8 mouse cellular contexts compared by ENCODE assay signal in the genomic region with DNA sequence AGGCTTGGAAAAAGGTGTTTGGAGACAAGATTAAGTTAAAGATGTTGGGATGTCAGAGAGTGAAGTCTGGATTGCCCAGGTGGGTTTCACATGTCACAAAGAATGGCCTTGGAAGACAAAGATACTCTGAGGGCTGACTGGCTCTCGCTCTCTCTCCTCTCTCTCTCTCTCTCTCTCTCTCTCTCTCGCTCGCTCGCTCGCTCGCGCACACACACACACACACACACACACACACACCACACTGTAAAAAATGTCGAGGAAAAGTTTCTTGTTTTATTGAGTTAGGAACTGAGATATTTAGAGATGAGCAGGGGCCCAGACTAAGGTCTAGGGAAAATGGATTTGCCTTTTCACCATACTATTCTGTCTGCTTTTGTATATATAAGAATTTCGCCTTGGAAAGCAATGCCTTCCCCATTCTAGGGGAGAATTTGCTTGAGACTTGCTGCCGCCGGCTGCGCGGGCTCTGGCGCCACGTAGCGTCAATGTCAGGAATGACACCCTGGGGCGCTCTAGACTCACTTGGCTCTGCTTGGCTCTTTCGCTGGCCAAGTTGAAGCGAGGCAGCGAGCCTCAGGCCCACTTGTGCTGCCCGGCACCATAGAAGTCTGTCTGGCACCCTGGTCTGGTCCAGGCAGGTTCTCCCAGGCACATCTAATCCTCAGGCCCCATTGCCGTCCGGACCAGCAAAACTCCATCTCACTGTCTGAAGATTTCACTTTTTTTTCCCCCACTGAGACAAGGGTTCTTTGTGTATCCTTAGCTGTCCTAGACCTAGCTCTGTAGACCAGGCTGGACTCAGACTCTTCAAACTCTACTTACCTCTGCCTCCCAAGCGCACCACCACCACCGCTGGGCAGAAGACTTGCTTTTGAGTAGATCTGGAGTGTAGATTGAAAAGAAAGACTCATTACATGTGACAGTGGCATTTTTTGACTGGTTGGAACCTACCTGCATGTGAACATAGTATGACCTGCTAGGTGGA. TPM values are rescaled to one million over a fixed set of nuclear protein-coding genes. Genes with fewer than 3 reads are reported as not detected.
DNase-seq lines count a peak whose midpoint lies in the region; ATAC-seq lines count a peak whose summit lies in the region.

No protein-coding gene starts in this region.

- ATAC-seq in megakaryocyte progenitor cell, adult 5-6 weeks (replicated peaks; ENCODE audit: poor library complexity) = peak; percentile 98

- DNase-seq in WW6 (ENCODE audit: low read depth, low spot score) = peak; percentile 48
- DNase-seq in cerebellum, postnatal 36 days = peak; percentile 91
- DNase-seq in gastrocnemius, adult 18-20 months (ENCODE audit: low spot score) = peak; percentile 84
- DNase-seq in hindlimb bud, embryonic 11.5 days (ENCODE audit: extremely low spot score, low read depth, low spot score) = peak; percentile 30
- peak; percentile 61 to 82 for DNase-seq in left cerebral cortex, adult 8-10 months (ENCODE audit: low spot score in 2 of 2)
- peak; percentile 85 for DNase-seq in right cerebral cortex, postnatal 14 days
- DNase-seq in urinary bladder, postnatal 4 days (ENCODE audit: low spot score in 2 of 2) = peak; percentile 79 to 86

RNA-seq across cellular contexts. Expression of a gene that starts 27.8 kb away (rescaled TPM):
- 100 to 1,000 TPM; 199 to 207 TPM for total RNA-seq in gastrocnemius, adult 18-20 months (2021)
- total RNA-seq in left cerebral cortex, adult 8-10 months (2022) = 100 to 1,000 TPM in 2 of 4 experiments, 10 to 100 TPM in 2; 98.6 to 117 (median 104) TPM
- total RNA-seq in megakaryocyte progenitor cell, adult 5-6 weeks (2015) = not detected in 2 replicates
- total RNA-seq in megakaryocyte progenitor cell, adult 5-6 weeks (2017) = 0.08 TPM in 1 of 2 replicates, not detected in the other

RNA-seq across cellular contexts. Expression of a gene that starts 33.3 kb away (rescaled TPM):
- 10 to 100 TPM; 31.1 to 33.2 TPM for total RNA-seq in gastrocnemius, adult 18-20 months (2021)
- 10 to 100 TPM; 85.4 to 91.5 (median 86.1) TPM for total RNA-seq in left cerebral cortex, adult 8-10 months (2022)
- total RNA-seq in megakaryocyte progenitor cell, adult 5-6 weeks (2015) = 21.6 and 26.5 TPM in 2 replicates
- 33.2 and 40.2 TPM in 2 replicates for total RNA-seq in megakaryocyte progenitor cell, adult 5-6 weeks (2017)

Comparison
In these comparisons a context has a peak if more than half of its experiments do, and no peak if none do; other contexts are left out.
1. Peak in every context shown above with its lines: DNase-seq and ATAC-seq.
2. DNase-seq: peak in every context shown above with its lines; median percentile 91 in cerebellum, postnatal 36 days; 85 in right cerebral cortex, postnatal 14 days; 84 in gastrocnemius, adult 18-20 months; 82 in urinary bladder, postnatal 4 days; 72 in left cerebral cortex, adult 8-10 months; 48 in WW6; 30 in hindlimb bud, embryonic 11.5 days.
3. RNA of a gene that starts 27.8 kb away (total RNA-seq): 199 to 207 TPM in gastrocnemius, adult 18-20 months and 98.6 to 117 TPM in left cerebral cortex, adult 8-10 months; 0.08 TPM in megakaryocyte progenitor cell, adult 5-6 weeks; every median in the first group is over 10 times any median in the second.